Mouse (Mus musculus): ENCODE data around the gene Pcolce. TPM values are rescaled to one million over a fixed set of nuclear protein-coding genes. Genes with fewer than 3 reads are reported as not detected.

Gene Pcolce
- polyA plus RNA-seq, 1 experiment from 2014 or later = 86.6 TPM

- under 1% methylated on average over 41 of the region's 41 CpGs for WGBS
- Histone ChIP-seq H3K27ac (ENCODE audit: low read length) (peak within 1 kb of the TSS; percentile 92), H3K9me3 (ENCODE audit: low read length) (no peaks in the 10 kb centered on the region), H3K27me3 (replicated peaks; ENCODE audit: insufficient read depth, low read length) (no peaks in the 10 kb centered on the region), H3K36me3 (ENCODE audit: insufficient read depth, low read length) (no peaks in the 10 kb centered on the region), H3K9ac (replicated peaks; ENCODE audit: low read depth) (peak within 1 kb of the TSS; percentile 70), H3K4me2 (replicated peaks; ENCODE audit: low read depth, low read length) (peak within 1 kb of the TSS; percentile 93), H3K4me3 (ENCODE audit: low read depth, low read length) (peak within 1 kb of the TSS; percentile 75), H3K4me1 (ENCODE audit: insufficient read depth, low read depth, low read length) (peaks cover 5% of the 10 kb centered on the region)
- TF ChIP-seq CTCF (IDR thresholded peaks at IDR 0.05) (no peak), EP300 (IDR thresholded peaks at IDR 0.05) (peak; percentile 83; the same call in 1 of the 2 replicates)
- ATAC-seq (peak; percentile 97), DNase-seq (ENCODE audit: low spot score) (peak; percentile 100)
These were observed 12.8 kb downstream of the Pcolce start, which contains the start of gene Mospd3 for GRCm38 (mm10) chr5:137600619-137601364. Mospd3 (minus strand) TSS chr5:137601058.

GRCm38 (mm10) chr5:137600281-137600618 is 13.3 kb downstream of the Pcolce start:
- no peaks in the 10 kb centered on the region for H3K9me3 ChIP-seq (ENCODE audit: low read length)
- WGBS = 2% methylated on average over 17 of the region's 19 CpGs
- H3K27me3 ChIP-seq (replicated peaks; ENCODE audit: insufficient read depth, low read length) = no peaks in the 10 kb centered on the region
- H3K9ac ChIP-seq (replicated peaks; ENCODE audit: low read depth) = peak overlapping the region; percentile 70
- ATAC-seq (peak; percentile 36), DNase-seq (ENCODE audit: low spot score) (peak; percentile 22)
- H3K4me2 ChIP-seq (replicated peaks; ENCODE audit: low read depth, low read length) = peak overlapping the region; percentile 93
- H3K4me1 ChIP-seq (ENCODE audit: insufficient read depth, low read depth, low read length) = peaks cover 5% of the 10 kb centered on the region
- peak overlapping the region; percentile 60 for H3K27ac ChIP-seq (ENCODE audit: low read length)
- peak overlapping the region; percentile 75 for H3K4me3 ChIP-seq (ENCODE audit: low read depth, low read length)
- no peak for TF ChIP-seq CTCF (IDR thresholded peaks at IDR 0.05)
- no peak for TF ChIP-seq EP300 (IDR thresholded peaks at IDR 0.05)
- no peaks in the 10 kb centered on the region for H3K36me3 ChIP-seq (ENCODE audit: insufficient read depth, low read length)

- WGBS = 56% methylated on average over 9 of the region's 9 CpGs
- Histone ChIP-seq H3K27me3 (replicated peaks; ENCODE audit: insufficient read depth, low read length) (no peaks in the 10 kb centered on the region), H3K36me3 (ENCODE audit: insufficient read depth, low read length) (no peaks in the 10 kb centered on the region), H3K27ac (ENCODE audit: low read length) (no peak overlapping the region; the same call in 1 of the 2 replicates), H3K9me3 (ENCODE audit: low read length) (no peaks in the 10 kb centered on the region), H3K4me3 (ENCODE audit: low read depth, low read length) (peak overlapping the region; percentile 75), H3K4me1 (ENCODE audit: insufficient read depth, low read depth, low read length) (peaks cover 5% of the 10 kb centered on the region), H3K9ac (replicated peaks; ENCODE audit: low read depth) (peak overlapping the region; percentile 70), H3K4me2 (replicated peaks; ENCODE audit: low read depth, low read length) (peak overlapping the region; percentile 93)
- ATAC-seq (no peak), DNase-seq (ENCODE audit: low spot score) (no peak)
- no peak for TF ChIP-seq EP300 (IDR thresholded peaks at IDR 0.05)
These were observed 14.0 kb downstream of the Pcolce start for GRCm38 (mm10) chr5:137599600-137599999.

- DNase-seq (ENCODE audit: low spot score) (no peak), ATAC-seq (no peak)
- TF ChIP-seq CTCF (IDR thresholded peaks at IDR 0.05) = no peak
- TF ChIP-seq EP300 (IDR thresholded peaks at IDR 0.05) = no peak
- Histone ChIP-seq H3K9me3 (ENCODE audit: low read length) (no peaks in the 10 kb centered on the region), H3K36me3 (ENCODE audit: insufficient read depth, low read length) (no peaks in the 10 kb centered on the region), H3K9ac (replicated peaks; ENCODE audit: low read depth) (no peak overlapping the region), H3K4me3 (ENCODE audit: low read depth, low read length) (no peak overlapping the region), H3K27me3 (replicated peaks; ENCODE audit: insufficient read depth, low read length) (no peaks in the 10 kb centered on the region), H3K27ac (ENCODE audit: low read length) (no peak overlapping the region), H3K4me1 (ENCODE audit: insufficient read depth, low read depth, low read length) (peaks cover 5% of the 10 kb centered on the region), H3K4me2 (replicated peaks; ENCODE audit: low read depth, low read length) (no peak overlapping the region)
- WGBS = 80% methylated on average over 2 of the region's 2 CpGs
These were observed 15.3 kb downstream of the Pcolce start for GRCm38 (mm10) chr5:137598100-137598826.

- H3K4me2 ChIP-seq (replicated peaks; ENCODE audit: low read depth, low read length) = no peak overlapping the region
- peaks cover 4% of the 10 kb centered on the region for H3K4me1 ChIP-seq (ENCODE audit: insufficient read depth, low read depth, low read length)
- no peak overlapping the region for H3K9ac ChIP-seq (replicated peaks; ENCODE audit: low read depth)
- TF ChIP-seq EP300 (IDR thresholded peaks at IDR 0.05) = no peak
- no peak for TF ChIP-seq CTCF (IDR thresholded peaks at IDR 0.05)
- no peaks in the 10 kb centered on the region for H3K27me3 ChIP-seq (replicated peaks; ENCODE audit: insufficient read depth, low read length)
- no peak overlapping the region for H3K27ac ChIP-seq (ENCODE audit: low read length)
- ATAC-seq = no peak
- no peaks in the 10 kb centered on the region for H3K9me3 ChIP-seq (ENCODE audit: low read length)
- WGBS = 85% methylated on average over 6 of the region's 6 CpGs
- DNase-seq (ENCODE audit: low spot score) = no peak
- no peaks in the 10 kb centered on the region for H3K36me3 ChIP-seq (ENCODE audit: insufficient read depth, low read length)
- no peak overlapping the region for H3K4me3 ChIP-seq (ENCODE audit: low read depth, low read length)
These were observed 16.0 kb downstream of the Pcolce start for GRCm38 (mm10) chr5:137597625-137598024.

GRCm38 (mm10) chr5:137596601-137597261 is 16.9 kb downstream of the Pcolce start:
- DNase-seq (ENCODE audit: low spot score) (peak; percentile 34), ATAC-seq (no peak)
- Histone ChIP-seq H3K4me1 (ENCODE audit: insufficient read depth, low read depth, low read length) (no peaks in the 10 kb centered on the region), H3K9me3 (ENCODE audit: low read length) (no peaks in the 10 kb centered on the region), H3K27ac (ENCODE audit: low read length) (no peak overlapping the region), H3K9ac (replicated peaks; ENCODE audit: low read depth) (no peak overlapping the region), H3K27me3 (replicated peaks; ENCODE audit: insufficient read depth, low read length) (no peaks in the 10 kb centered on the region), H3K36me3 (ENCODE audit: insufficient read depth, low read length) (no peaks in the 10 kb centered on the region), H3K4me3 (ENCODE audit: low read depth, low read length) (no peak overlapping the region), H3K4me2 (replicated peaks; ENCODE audit: low read depth, low read length) (no peak overlapping the region)
- WGBS = 42% methylated on average over 23 of the region's 30 CpGs
- no peak for TF ChIP-seq EP300 (IDR thresholded peaks at IDR 0.05)
- TF ChIP-seq CTCF (IDR thresholded peaks at IDR 0.05) = no peak

Measured in lung, postnatal 0 days (tissue).